Mouse (Mus musculus) C2C12 (cell line): ENCODE results near the gene Dync1i1.

Experiments
- CTCF ChIP-seq: IDR thresholded peaks from one replicate; pipeline ENCODE4 v1.5.1; 2011; ENCODE audit not compliant: control insufficient read depth, insufficient read depth, insufficient read length
- MYOD1 ChIP-seq: IDR thresholded peaks from one replicate; pipeline ENCODE4 v1.6.1; 2011; ENCODE audit warnings: low read depth; ENCODE audit not compliant: control insufficient read depth, insufficient read length
- MYOG ChIP-seq: IDR thresholded peaks from one replicate; pipeline ENCODE4 v1.6.1; 2011; ENCODE audit not compliant: control insufficient read depth, insufficient read length; ENCODE audit errors: extremely low read depth
- USF1 ChIP-seq: IDR thresholded peaks from one replicate; pipeline ENCODE4 v1.6.1; 2011; ENCODE audit warnings: low read depth, mild to moderate bottlenecking, control low read depth, moderate library complexity

DNA sequence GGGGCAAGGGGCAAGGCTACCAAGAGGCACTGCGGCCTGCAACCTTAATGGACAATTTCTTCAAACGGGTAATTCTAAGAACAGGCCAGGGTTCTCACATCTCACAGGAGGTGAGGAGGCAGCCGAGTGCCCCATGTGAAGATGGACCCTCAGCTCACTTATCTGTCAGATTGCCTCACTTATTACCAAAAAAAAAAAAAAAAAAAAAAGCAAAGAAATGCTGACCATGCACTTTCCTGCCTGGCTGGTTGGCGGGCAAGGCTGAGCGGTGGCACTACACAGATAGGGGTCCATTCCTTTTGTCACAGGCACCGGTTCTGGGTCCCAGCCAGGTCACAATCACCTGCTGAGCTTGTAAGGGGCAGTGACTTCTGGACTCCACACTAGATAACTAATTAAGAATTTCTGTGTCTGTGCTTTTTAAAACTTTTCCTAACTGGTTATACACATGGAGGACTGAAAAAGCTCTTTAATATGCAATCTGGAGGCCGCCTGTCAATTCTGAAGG lies 350.6 kb downstream of the Dync1i1 start:
- TF ChIP-seq USF1, result no peak
- no peak for TF ChIP-seq CTCF
- TF ChIP-seq MYOD1, result no peak
- no peak for TF ChIP-seq MYOG
